Mouse (Mus musculus): ENCODE data around the gene Itpkb.

DNA sequence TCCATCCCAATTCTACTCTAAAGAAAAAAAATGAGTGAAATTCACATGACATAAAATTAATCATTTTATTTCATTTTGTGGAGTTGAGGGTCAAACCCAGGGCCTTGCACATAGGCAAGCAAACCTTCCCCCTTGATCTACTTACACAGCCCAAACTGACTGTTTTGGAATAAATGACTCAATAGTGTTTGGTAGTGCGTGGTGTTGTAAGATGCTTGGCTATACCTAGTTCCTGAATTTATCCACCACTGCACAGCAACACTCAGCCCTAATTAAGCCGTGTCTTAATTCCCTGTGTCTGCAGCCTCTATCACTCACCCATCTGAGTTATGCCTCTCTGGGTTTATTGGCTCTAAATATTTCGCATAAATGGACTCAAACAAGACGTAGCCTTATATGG lies 30.0 kb upstream of the Itpkb start:
- TF ChIP-seq MAFK (IDR thresholded peaks at IDR 0.05; ENCODE audit: insufficient read depth, low read depth, low read length) (no peak), HCFC1 (IDR thresholded peaks at IDR 0.05; ENCODE audit: borderline replicate concordance, insufficient read depth, low read length) (no peak)
